Mouse (Mus musculus): ENCODE data around the gene Il9r. TPM values are rescaled to one million over a fixed set of nuclear protein-coding genes. Genes with fewer than 3 reads are reported as not detected.

Gene Il9r
- total and polyA plus RNA-seq, 3 experiments: 20.0 to 52.1 (median 47.5) TPM

DNA sequence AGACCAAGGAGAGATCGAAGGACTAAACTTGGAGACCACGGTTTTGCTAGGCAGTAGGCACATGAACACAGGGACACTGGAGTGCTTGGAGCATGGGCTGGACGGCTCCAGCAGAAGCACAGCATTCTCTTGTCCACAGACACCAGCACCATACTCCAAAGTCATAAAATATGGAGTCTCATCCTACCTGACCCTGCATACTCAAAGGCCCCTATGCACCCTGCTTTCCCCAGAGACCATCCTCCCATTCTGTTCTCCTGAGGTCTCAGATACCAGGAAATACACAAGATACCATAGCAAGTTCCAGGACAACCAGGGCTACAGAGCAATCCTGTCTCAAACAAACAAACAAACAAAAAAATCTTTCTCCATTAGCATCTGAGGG is 37.3 kb upstream of the Il9r start:
- H3K36me3 ChIP-seq (replicated peaks in 1 of 2; ENCODE audit: control insufficient read depth in 1 of 2, insufficient read depth in 1 of 2, low read length in 1 of 2): peaks cover 74 to 93% of the 10 kb centered on the region in 2 experiments
- DNase-seq (ENCODE audit: extremely low read depth): no peak
- dilution Hi-C loops (cut with MboI; ENCODE audit: extremely low pct_ligation_motif_present, extremely low pct_unique_long_range_greater_than_20kb, low sequenced_read_pairs) (no loop called here), in situ Hi-C loops (cut with MboI; ENCODE audit: low pct_ligation_motif_present, low pct_unique_long_range_greater_than_20kb, low sequenced_read_pairs) (loop anchor here (5.0 to 10.0 kb wide), 2 partner anchors 35 to 53 kb away; partner anchors contain the start of gene Il9r)
- H3K4me2 ChIP-seq (ENCODE audit: insufficient read depth, low read depth, poor library complexity, severe bottlenecking): no peak overlapping the region
- H3K27me3 ChIP-seq (replicated peaks): no peaks in the 10 kb centered on the region
- no peaks in the 10 kb centered on the region for H3K79me2 ChIP-seq (replicated peaks; ENCODE audit: control insufficient read depth, extremely low read depth, insufficient read depth, poor library complexity, severe bottlenecking)
- 0 out of 2 replicates have a peak overlapping the region, but pooled peaks have one; percentile 27 for H3K27ac ChIP-seq (ENCODE audit: insufficient read depth, low read depth)
- no peak overlapping the region for H3K9ac ChIP-seq (ENCODE audit: insufficient read depth, low read depth)
- H3K9me3 ChIP-seq (replicated peaks; ENCODE audit: low read length): no peaks in the 10 kb centered on the region
- no peak overlapping the region for H3K4me3 ChIP-seq (replicated peaks in 1 of 3; ENCODE audit: low read depth in 2 of 3, low read length in 2 of 3, poor library complexity in 1 of 3)
- TF ChIP-seq CTCF (conservative IDR thresholded peaks at IDR 0.05 in 1 of 2, IDR thresholded peaks at IDR 0.05 in 1 of 2; ENCODE audit: low read depth in 2 of 2, low read length in 2 of 2) (no peak), SIN3A (IDR thresholded peaks at IDR 0.05; ENCODE audit: low read length) (peak; percentile 57), CHD1 (IDR thresholded peaks at IDR 0.05; ENCODE audit: low read depth, low read length) (peak; percentile 61; the same call in 1 of the 2 replicates)
- H3K4me1 ChIP-seq (ENCODE audit: control insufficient read depth in 1 of 2, insufficient read depth in 2 of 2): peaks cover 11 to 25% of the 10 kb centered on the region in 2 experiments

DNA sequence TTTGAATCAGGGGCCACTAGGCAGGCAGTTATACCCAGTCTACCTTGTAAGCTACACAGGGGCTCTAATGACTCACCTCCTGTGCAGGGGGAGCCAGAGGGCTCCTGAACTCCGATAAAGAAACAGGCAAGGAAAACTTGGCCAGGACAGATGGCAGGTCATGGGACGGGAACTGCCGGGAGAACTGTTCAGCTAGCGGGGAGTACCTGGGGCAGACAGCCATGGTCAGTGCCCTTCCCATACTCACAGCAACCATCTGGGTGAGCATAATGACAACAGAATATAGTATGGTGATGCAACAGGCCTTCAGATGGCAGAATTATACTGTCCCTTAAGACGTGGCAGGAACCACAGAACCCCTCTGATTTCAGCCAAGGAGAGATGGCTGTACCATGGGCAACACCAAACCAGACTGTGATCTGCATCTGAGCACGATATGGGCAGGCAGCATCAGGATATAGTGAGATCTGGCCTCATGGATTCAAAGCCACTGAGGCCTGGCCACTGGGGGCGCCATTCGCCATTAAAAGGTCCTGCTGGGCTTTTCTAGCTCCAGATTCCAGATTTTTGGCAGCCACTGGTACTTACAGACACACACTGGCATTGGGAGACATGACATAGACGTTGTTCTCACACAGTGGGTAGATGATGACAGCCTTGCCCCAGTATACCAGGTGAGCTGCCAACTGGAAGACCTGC is 36.8 kb upstream of the Il9r start:
- in situ Hi-C loops (cut with MboI; ENCODE audit: low pct_ligation_motif_present, low pct_unique_long_range_greater_than_20kb, low sequenced_read_pairs) (loop anchor here (5.0 to 10.0 kb wide), 2 partner anchors 35 to 52 kb away; partner anchors contain the start of gene Il9r), dilution Hi-C loops (cut with MboI; ENCODE audit: extremely low pct_ligation_motif_present, extremely low pct_unique_long_range_greater_than_20kb, low sequenced_read_pairs) (no loop called here)
- no peak overlapping the region for H3K9ac ChIP-seq (ENCODE audit: insufficient read depth, low read depth)
- H3K36me3 ChIP-seq (replicated peaks in 1 of 2; ENCODE audit: control insufficient read depth in 1 of 2, insufficient read depth in 1 of 2, low read length in 1 of 2): peaks cover 74 to 93% of the 10 kb centered on the region in 2 experiments
- peaks cover 11 to 25% of the 10 kb centered on the region in 2 experiments for H3K4me1 ChIP-seq (ENCODE audit: control insufficient read depth in 1 of 2, insufficient read depth in 2 of 2)
- no peaks in the 10 kb centered on the region for H3K9me3 ChIP-seq (replicated peaks; ENCODE audit: low read length)
- H3K79me2 ChIP-seq (replicated peaks; ENCODE audit: control insufficient read depth, extremely low read depth, insufficient read depth, poor library complexity, severe bottlenecking): no peaks in the 10 kb centered on the region
- no peaks in the 10 kb centered on the region for H3K27me3 ChIP-seq (replicated peaks)
- H3K4me2 ChIP-seq (ENCODE audit: insufficient read depth, low read depth, poor library complexity, severe bottlenecking): no peak overlapping the region
- no peak overlapping the region for H3K27ac ChIP-seq (ENCODE audit: insufficient read depth, low read depth)
- peak; percentile 28 for TF ChIP-seq RAD21 (IDR thresholded peaks at IDR 0.05; ENCODE audit: low read depth, low read length)
- TF ChIP-seq POLR2AphosphoS2 (IDR thresholded peaks at IDR 0.05; ENCODE audit: low read depth, low read length): no peak
- no peak for TF ChIP-seq PAX5 (IDR thresholded peaks at IDR 0.05; ENCODE audit: low read length)
- TF ChIP-seq MAX (IDR thresholded peaks at IDR 0.05; ENCODE audit: low read length): no peak
- TF ChIP-seq SIN3A (IDR thresholded peaks at IDR 0.05; ENCODE audit: low read length): 0 out of 2 replicates have a peak, but pooled peaks have one; percentile 31
- no peak for TF ChIP-seq NELFE (IDR thresholded peaks at IDR 0.05; ENCODE audit: low read depth, low read length)
- TF ChIP-seq GABPA (IDR thresholded peaks at IDR 0.05; ENCODE audit: insufficient replicate concordance, low read depth, low read length): no peak
- TF ChIP-seq SMC3 (IDR thresholded peaks at IDR 0.05; ENCODE audit: low read depth, low read length): peak; percentile 32
- peak; percentile 68 to 72; a peak in 3 of 4 replicates for TF ChIP-seq CTCF (conservative IDR thresholded peaks at IDR 0.05 in 1 of 2, IDR thresholded peaks at IDR 0.05 in 1 of 2; ENCODE audit: low read depth in 2 of 2, low read length in 2 of 2)
- no peak for TF ChIP-seq ELF1 (IDR thresholded peaks at IDR 0.05; ENCODE audit: low read depth, low read length)
- DNase-seq (ENCODE audit: extremely low read depth): peak; percentile 65
- no peak overlapping the region for H3K4me3 ChIP-seq (replicated peaks in 1 of 3; ENCODE audit: low read depth in 2 of 3, low read length in 2 of 3, poor library complexity in 1 of 3)

DNA sequence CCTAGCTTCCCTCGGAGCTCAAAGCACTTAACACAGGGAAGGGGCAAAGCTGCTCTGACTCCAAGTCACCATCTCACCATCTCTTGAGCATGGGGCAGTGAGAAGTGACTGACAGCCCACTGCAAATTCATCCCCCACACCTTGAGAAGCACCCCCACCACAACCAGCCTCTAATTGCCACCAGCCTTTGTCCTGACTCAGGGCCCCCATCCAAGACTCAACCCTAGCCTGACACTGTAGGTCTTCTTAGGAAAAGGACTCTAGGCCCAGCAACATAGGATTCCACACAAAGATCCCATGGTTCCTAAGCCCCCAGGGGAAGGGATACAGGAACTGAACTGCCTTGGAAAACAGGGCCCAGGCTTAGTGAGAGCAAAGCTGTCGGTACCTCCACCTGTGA is 36.1 kb upstream of the Il9r start:
- H3K4me1 ChIP-seq (ENCODE audit: control insufficient read depth in 1 of 2, insufficient read depth in 2 of 2): peaks cover 11 to 25% of the 10 kb centered on the region in 2 experiments
- H3K36me3 ChIP-seq (replicated peaks in 1 of 2; ENCODE audit: control insufficient read depth in 1 of 2, insufficient read depth in 1 of 2, low read length in 1 of 2): peaks cover 75 to 93% of the 10 kb centered on the region in 2 experiments
- dilution Hi-C loops (cut with MboI; ENCODE audit: extremely low pct_ligation_motif_present, extremely low pct_unique_long_range_greater_than_20kb, low sequenced_read_pairs): no loop called here
- H3K9ac ChIP-seq (ENCODE audit: insufficient read depth, low read depth): no peak overlapping the region
- DNase-seq (ENCODE audit: extremely low read depth): no peak
- H3K4me3 ChIP-seq (replicated peaks in 1 of 3; ENCODE audit: low read depth in 2 of 3, low read length in 2 of 3, poor library complexity in 1 of 3): no peak overlapping the region
- no peaks in the 10 kb centered on the region for H3K79me2 ChIP-seq (replicated peaks; ENCODE audit: control insufficient read depth, extremely low read depth, insufficient read depth, poor library complexity, severe bottlenecking)
- TF ChIP-seq HCFC1 (IDR thresholded peaks at IDR 0.05; ENCODE audit: low read depth, low read length): no peak
- TF ChIP-seq USF1 (IDR thresholded peaks at IDR 0.05; ENCODE audit: low read depth, low read length): no peak
- TF ChIP-seq ZKSCAN1 (IDR thresholded peaks at IDR 0.05; ENCODE audit: borderline replicate concordance, low read depth, low read length): no peak
- no peak for TF ChIP-seq UBTF (IDR thresholded peaks at IDR 0.05; ENCODE audit: low read depth, low read length)
- no peak for TF ChIP-seq SIN3A (IDR thresholded peaks at IDR 0.05; ENCODE audit: low read length)
- TF ChIP-seq POLR2AphosphoS2 (IDR thresholded peaks at IDR 0.05; ENCODE audit: low read depth, low read length): no peak
- no peak for TF ChIP-seq BHLHE40 (IDR thresholded peaks at IDR 0.05; ENCODE audit: low read depth, low read length)
- no peak for TF ChIP-seq USF2 (conservative IDR thresholded peaks at IDR 0.05; ENCODE audit: low read depth, low read length)
- TF ChIP-seq ETS1 (conservative IDR thresholded peaks at IDR 0.05; ENCODE audit: low read depth, low read length): no peak
- H3K4me2 ChIP-seq (ENCODE audit: insufficient read depth, low read depth, poor library complexity, severe bottlenecking): no peak overlapping the region
- no peak overlapping the region for H3K27ac ChIP-seq (ENCODE audit: insufficient read depth, low read depth)
- in situ Hi-C loops (cut with MboI; ENCODE audit: low pct_ligation_motif_present, low pct_unique_long_range_greater_than_20kb, low sequenced_read_pairs): loop anchor here (5.0 to 10.0 kb wide), 2 partner anchors 34 to 51 kb away; partner anchors contain the start of gene Il9r
- no peaks in the 10 kb centered on the region for H3K27me3 ChIP-seq (replicated peaks)
- no peaks in the 10 kb centered on the region for H3K9me3 ChIP-seq (replicated peaks; ENCODE audit: low read length)
